Mouse (Mus musculus): ENCODE results near the gene Clstn2. TPM values are rescaled to one million over a fixed set of nuclear protein-coding genes. Genes with fewer than 3 reads are reported as not detected.

The Clstn2 gene
- polyA plus RNA-seq, 1 experiment from 2014 or later = 19.6 TPM

DNA sequence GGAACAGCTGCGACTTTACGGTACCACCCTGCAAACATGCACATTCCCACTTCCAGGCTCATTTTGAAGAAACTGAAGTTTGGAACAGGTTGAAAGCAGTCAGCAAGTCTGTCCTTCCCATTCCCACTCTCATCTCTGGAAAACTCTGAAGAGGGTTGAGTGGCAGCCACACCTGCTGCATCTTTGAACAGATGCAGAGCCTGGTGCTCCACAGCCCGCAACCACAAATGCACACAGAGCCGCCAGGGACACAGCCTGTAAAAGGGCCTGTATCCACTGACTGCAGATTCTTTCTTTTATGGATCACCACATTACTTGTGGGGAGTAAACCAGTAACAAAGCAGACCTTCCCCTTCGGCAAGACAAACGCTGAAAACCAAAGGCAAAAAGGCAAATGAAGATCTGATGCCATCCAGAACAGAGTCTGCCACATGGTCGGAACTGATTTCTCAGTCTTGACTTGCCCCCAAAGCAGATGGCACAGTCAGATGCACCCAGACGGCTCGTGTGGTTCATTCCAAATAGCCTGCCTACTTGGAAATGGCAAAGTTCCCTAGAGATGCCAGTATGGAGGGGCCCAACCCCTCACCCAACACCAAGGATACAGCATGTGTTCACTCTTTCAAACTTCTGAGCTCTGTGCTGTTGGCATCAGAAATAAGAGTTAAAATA lies 394.2 kb downstream of the Clstn2 start:
- no peaks in the 10 kb centered on the region for H3K9me3 ChIP-seq (ENCODE audit: control insufficient read depth, low read length)
- H3K9ac ChIP-seq = no peak overlapping the region
- no peaks in the 10 kb centered on the region for H3K4me1 ChIP-seq (replicated peaks; ENCODE audit: control insufficient read depth, insufficient read depth, low read length)
- DNase-seq (ENCODE audit: low spot score) (no peak), ATAC-seq (ENCODE audit: low FRiP score) (no peak)
- H3K27ac ChIP-seq = no peak overlapping the region
- H3K4me3 ChIP-seq (replicated peaks; ENCODE audit: low read length) = no peak overlapping the region
- no peak overlapping the region for H3K4me2 ChIP-seq (replicated peaks)
- WGBS = 86% methylated on average over 9 of the region's 9 CpGs
- no peaks in the 10 kb centered on the region for H3K36me3 ChIP-seq (replicated peaks; ENCODE audit: control insufficient read depth, insufficient read depth)
- no peaks in the 10 kb centered on the region for H3K27me3 ChIP-seq (ENCODE audit: control insufficient read depth, insufficient read depth, low read length)

DNA sequence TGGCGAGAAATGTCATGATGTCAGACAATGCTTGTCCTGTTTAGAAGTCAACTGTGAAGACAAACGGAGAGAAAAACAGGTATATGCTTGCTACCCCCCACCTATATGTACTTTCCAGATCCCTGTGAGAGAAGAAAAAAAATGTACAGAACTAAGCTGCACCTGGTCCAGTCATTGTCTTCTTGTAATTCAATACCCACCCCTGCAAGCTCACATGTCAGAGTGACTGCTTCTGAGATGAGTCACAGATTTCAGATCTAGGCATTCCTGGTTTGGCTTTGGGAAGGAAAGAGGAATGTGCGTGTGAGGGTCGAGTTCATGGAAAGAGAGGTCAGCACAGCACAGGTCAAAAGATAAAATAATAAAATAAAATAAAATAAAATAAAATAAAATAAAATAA lies 397.6 kb downstream of the Clstn2 start:
- Histone ChIP-seq H3K9ac (no peak overlapping the region), H3K27ac (no peak overlapping the region), H3K4me1 (replicated peaks; ENCODE audit: control insufficient read depth, insufficient read depth, low read length) (no peaks in the 10 kb centered on the region), H3K36me3 (replicated peaks; ENCODE audit: control insufficient read depth, insufficient read depth) (no peaks in the 10 kb centered on the region), H3K4me3 (replicated peaks; ENCODE audit: low read length) (no peak overlapping the region), H3K27me3 (ENCODE audit: control insufficient read depth, insufficient read depth, low read length) (no peaks in the 10 kb centered on the region), H3K4me2 (replicated peaks) (no peak overlapping the region), H3K9me3 (ENCODE audit: control insufficient read depth, low read length) (no peaks in the 10 kb centered on the region)
- ATAC-seq (ENCODE audit: low FRiP score) = no peak
- 87% methylated on average over 4 of the region's 4 CpGs for WGBS
- DNase-seq (ENCODE audit: low spot score) = no peak

DNA sequence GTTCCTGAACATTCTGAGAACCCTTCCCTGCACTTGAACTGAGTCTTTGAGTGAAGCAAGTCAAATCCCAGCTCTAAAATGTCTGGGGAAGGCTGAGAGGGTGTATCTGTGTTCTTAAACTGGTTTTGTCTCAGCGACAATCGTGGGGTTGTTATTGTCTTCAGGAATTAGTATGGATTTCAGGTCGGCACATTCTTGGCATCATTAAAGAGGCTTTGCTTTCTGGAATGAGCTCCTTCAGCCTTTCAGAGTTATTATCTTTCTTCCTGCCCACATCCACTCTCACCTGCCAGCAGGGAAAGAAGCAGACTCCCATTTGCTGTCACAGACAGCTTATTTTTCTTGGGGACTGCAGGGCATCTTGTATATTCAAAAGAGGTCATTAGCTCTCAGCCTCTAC lies 398.1 kb downstream of the Clstn2 start:
- DNase-seq (ENCODE audit: low spot score) (no peak), ATAC-seq (ENCODE audit: low FRiP score) (no peak)
- Histone ChIP-seq H3K4me1 (replicated peaks; ENCODE audit: control insufficient read depth, insufficient read depth, low read length) (no peaks in the 10 kb centered on the region), H3K4me3 (replicated peaks; ENCODE audit: low read length) (no peak overlapping the region), H3K27me3 (ENCODE audit: control insufficient read depth, insufficient read depth, low read length) (no peaks in the 10 kb centered on the region), H3K9me3 (ENCODE audit: control insufficient read depth, low read length) (no peaks in the 10 kb centered on the region), H3K9ac (no peak overlapping the region), H3K4me2 (replicated peaks) (no peak overlapping the region), H3K36me3 (replicated peaks; ENCODE audit: control insufficient read depth, insufficient read depth) (no peaks in the 10 kb centered on the region), H3K27ac (no peak overlapping the region)
- WGBS = 86% methylated on average over 3 of the region's 3 CpGs

DNA sequence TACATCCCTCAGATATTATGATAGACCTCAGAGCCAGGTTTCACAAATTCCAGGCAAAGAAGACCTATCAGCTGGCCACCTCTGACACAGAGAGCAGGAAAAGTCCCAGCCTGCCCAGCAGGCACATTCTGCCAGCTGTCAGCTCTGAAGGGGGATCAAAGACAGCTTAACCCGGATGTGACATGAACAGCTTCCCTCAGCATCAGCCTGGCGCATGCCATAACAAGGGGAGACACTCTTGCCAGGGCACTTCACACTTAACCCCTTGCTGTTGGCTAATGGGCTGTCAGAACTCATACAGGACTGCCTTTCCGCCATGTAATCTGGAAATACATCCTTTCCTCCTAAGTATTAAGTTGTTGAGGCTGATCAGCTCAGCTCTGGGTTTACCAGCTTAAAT lies 403.8 kb downstream of the Clstn2 start:
- DNase-seq (ENCODE audit: low spot score) (no peak), ATAC-seq (ENCODE audit: low FRiP score) (no peak; the same call in 1 of the 2 replicates)
- H3K9me3 ChIP-seq (ENCODE audit: control insufficient read depth, low read length) = no peaks in the 10 kb centered on the region
- H3K4me3 ChIP-seq (replicated peaks; ENCODE audit: low read length) = no peak overlapping the region
- WGBS = 45% methylated on average over 3 of the region's 3 CpGs
- no peaks in the 10 kb centered on the region for H3K27me3 ChIP-seq (ENCODE audit: control insufficient read depth, insufficient read depth, low read length)
- H3K4me2 ChIP-seq (replicated peaks) = no peak overlapping the region
- no peak overlapping the region; the same call in 1 of the 2 replicates for H3K27ac ChIP-seq
- no peak overlapping the region for H3K9ac ChIP-seq
- 0 out of 2 replicates have a peak, but pooled peaks cover 7% of the 10 kb centered on the region for H3K4me1 ChIP-seq (replicated peaks; ENCODE audit: control insufficient read depth, insufficient read depth, low read length)
- no peaks in the 10 kb centered on the region for H3K36me3 ChIP-seq (replicated peaks; ENCODE audit: control insufficient read depth, insufficient read depth)

DNA sequence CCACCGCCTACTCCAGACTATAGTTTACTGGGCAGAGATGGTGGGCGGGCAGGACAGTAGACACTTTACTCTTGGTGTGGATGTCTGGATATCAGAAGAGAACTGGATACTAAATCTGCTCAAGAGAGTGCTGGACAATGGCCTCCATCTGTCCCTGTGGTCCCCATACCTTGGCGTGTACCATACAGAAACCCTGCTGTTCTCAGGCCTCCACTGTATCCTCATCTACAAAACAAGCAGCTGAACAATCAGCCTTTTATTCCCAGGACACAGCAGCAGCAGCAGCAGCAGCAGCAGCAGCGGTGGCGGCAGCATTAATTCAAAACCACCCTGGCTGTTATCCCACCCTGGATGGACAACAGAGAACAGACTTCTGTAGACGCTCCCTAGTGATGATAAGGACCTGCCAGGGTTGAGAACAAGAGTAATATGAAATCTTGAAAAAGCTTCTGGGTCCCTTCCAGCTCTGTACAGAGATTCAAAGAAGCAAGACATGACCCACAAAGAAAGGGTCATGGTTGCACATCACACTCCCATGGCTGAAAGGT lies 404.5 kb downstream of the Clstn2 start:
- WGBS = 45% methylated on average over 6 of the region's 6 CpGs
- H3K27ac ChIP-seq = no peak overlapping the region

DNA sequence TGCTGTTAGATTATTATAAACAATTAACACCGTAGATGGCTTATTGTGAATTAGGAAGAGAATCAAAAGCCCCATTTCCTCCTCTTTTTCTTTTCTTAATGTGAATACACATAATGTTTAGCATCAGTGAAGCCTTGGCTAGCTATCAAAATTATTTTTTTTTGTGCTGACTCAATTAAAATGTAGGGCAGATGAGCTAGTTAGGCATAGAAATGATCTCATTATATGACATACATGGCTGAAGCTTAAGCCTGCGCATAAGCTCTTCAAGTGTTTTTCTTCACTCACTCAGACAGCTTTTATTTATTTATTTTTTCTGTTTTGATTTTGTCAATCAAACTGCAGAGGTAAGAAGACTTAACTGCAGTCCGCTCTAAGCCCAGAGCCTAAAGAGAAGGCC lies 405.1 kb downstream of the Clstn2 start:
- H3K4me1 ChIP-seq (replicated peaks; ENCODE audit: control insufficient read depth, insufficient read depth, low read length) = 0 out of 2 replicates have a peak, but pooled peaks cover 7% of the 10 kb centered on the region
- 76% methylated on average over 3 of the region's 3 CpGs for WGBS
- H3K9me3 ChIP-seq (ENCODE audit: control insufficient read depth, low read length) = no peaks in the 10 kb centered on the region
- no peaks in the 10 kb centered on the region for H3K27me3 ChIP-seq (ENCODE audit: control insufficient read depth, insufficient read depth, low read length)
- H3K4me2 ChIP-seq (replicated peaks) = no peak overlapping the region
- no peak overlapping the region for H3K4me3 ChIP-seq (replicated peaks; ENCODE audit: low read length)
- DNase-seq (ENCODE audit: low spot score) (peak; percentile 33), ATAC-seq (ENCODE audit: low FRiP score) (no peak)
- no peaks in the 10 kb centered on the region for H3K36me3 ChIP-seq (replicated peaks; ENCODE audit: control insufficient read depth, insufficient read depth)
- H3K27ac ChIP-seq = no peak overlapping the region; the same call in 1 of the 2 replicates
- H3K9ac ChIP-seq = no peak overlapping the region

More for the DNA sequence above, 404.5 kb downstream of the Clstn2 start:
- no peak for DNase-seq (ENCODE audit: low spot score)
- no peaks in the 10 kb centered on the region for H3K36me3 ChIP-seq (replicated peaks; ENCODE audit: control insufficient read depth, insufficient read depth)
- no peak for ATAC-seq (ENCODE audit: low FRiP score)
- 0 out of 2 replicates have a peak, but pooled peaks cover 7% of the 10 kb centered on the region for H3K4me1 ChIP-seq (replicated peaks; ENCODE audit: control insufficient read depth, insufficient read depth, low read length)
- H3K9ac ChIP-seq = no peak overlapping the region
- no peak overlapping the region for H3K4me3 ChIP-seq (replicated peaks; ENCODE audit: low read length)
- H3K4me2 ChIP-seq (replicated peaks) = no peak overlapping the region
- H3K9me3 ChIP-seq (ENCODE audit: control insufficient read depth, low read length) = no peaks in the 10 kb centered on the region
- no peaks in the 10 kb centered on the region for H3K27me3 ChIP-seq (ENCODE audit: control insufficient read depth, insufficient read depth, low read length)

DNA sequence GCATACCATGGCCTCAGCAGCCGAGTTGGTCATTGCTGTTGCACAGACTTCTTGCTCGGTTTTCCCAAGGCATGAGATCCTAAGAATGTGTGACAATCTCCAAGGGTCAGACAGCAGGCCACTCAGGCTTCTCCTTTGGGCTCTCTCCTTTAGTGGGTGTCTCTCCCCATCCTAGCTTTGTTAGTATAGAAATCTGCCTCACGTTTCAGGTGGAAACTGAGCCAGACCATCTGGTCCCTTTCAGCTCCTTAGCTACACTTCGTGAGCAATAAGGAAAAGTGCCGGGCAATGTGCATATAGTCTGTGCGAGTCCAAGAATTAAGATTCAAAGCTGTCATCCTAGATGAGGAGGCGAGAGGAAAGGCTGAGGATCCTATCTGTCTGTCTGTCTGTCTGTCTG lies 422.4 kb downstream of the Clstn2 start:
- no peak for DNase-seq (ENCODE audit: low spot score)
- Histone ChIP-seq H3K4me3 (replicated peaks; ENCODE audit: low read length) (no peak overlapping the region), H3K9ac (no peak overlapping the region), H3K36me3 (replicated peaks; ENCODE audit: control insufficient read depth, insufficient read depth) (no peaks in the 10 kb centered on the region), H3K9me3 (ENCODE audit: control insufficient read depth, low read length) (no peaks in the 10 kb centered on the region), H3K27ac (no peak overlapping the region), H3K4me2 (replicated peaks) (no peak overlapping the region), H3K27me3 (ENCODE audit: control insufficient read depth, insufficient read depth, low read length) (no peaks in the 10 kb centered on the region), H3K4me1 (replicated peaks; ENCODE audit: control insufficient read depth, insufficient read depth, low read length) (no peaks in the 10 kb centered on the region)
- 84% methylated on average over 7 of the region's 7 CpGs for WGBS
- ATAC-seq (ENCODE audit: low FRiP score) = no peak

DNA sequence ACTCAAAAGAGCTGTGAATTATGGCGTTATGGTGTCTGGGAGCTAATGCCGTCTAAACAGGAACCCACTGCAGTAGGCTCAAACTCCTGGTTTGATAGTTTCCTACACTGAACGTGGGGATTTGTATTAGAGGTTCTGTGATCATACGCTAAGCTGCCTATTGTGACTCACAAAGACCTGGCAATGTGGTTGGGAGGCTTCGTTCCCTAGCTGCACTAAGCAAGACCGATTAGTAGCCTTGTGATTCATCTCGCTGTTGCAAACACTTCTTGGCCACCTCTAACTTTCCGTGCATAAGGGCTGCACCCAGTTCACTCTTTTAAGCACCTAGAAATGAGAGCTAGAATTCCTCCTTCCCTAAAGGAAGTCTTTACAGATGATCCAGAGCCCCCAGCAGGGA lies 429.3 kb downstream of the Clstn2 start:
- H3K9ac ChIP-seq = no peak overlapping the region
- no peak overlapping the region for H3K4me3 ChIP-seq (replicated peaks; ENCODE audit: low read length)
- WGBS = 83% methylated on average over 8 of the region's 8 CpGs
- no peaks in the 10 kb centered on the region for H3K4me1 ChIP-seq (replicated peaks; ENCODE audit: control insufficient read depth, insufficient read depth, low read length)
- H3K36me3 ChIP-seq (replicated peaks; ENCODE audit: control insufficient read depth, insufficient read depth) = no peaks in the 10 kb centered on the region
- no peaks in the 10 kb centered on the region for H3K9me3 ChIP-seq (ENCODE audit: control insufficient read depth, low read length)
- ATAC-seq (ENCODE audit: low FRiP score) = no peak
- no peak overlapping the region for H3K4me2 ChIP-seq (replicated peaks)
- no peak for DNase-seq (ENCODE audit: low spot score)
- no peaks in the 10 kb centered on the region for H3K27me3 ChIP-seq (ENCODE audit: control insufficient read depth, insufficient read depth, low read length)
- no peak overlapping the region for H3K27ac ChIP-seq

DNA sequence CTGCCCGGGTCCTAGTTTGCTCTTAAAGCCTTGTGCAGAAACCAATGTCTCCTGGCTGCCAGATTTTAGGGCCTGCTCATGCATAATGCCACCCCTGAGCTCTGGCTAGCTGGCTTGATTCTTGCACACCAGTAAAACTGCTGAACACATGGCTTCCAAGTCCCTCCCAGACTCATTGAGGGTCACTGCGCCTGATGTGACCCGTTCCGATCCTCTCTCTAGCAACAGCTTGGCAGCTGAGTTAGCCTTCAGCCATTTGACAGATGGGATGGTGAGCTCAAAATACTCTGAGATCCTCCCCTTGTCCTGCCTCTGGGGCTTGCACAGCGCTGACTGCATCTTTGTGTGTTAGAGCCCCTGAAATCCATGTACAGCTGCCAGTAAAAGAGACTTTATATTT lies 430.5 kb downstream of the Clstn2 start:
- Histone ChIP-seq H3K27me3 (ENCODE audit: control insufficient read depth, insufficient read depth, low read length) (no peaks in the 10 kb centered on the region), H3K9me3 (ENCODE audit: control insufficient read depth, low read length) (no peaks in the 10 kb centered on the region), H3K4me3 (replicated peaks; ENCODE audit: low read length) (no peak overlapping the region), H3K27ac (no peak overlapping the region), H3K9ac (no peak overlapping the region), H3K4me2 (replicated peaks) (no peak overlapping the region), H3K36me3 (replicated peaks; ENCODE audit: control insufficient read depth, insufficient read depth) (no peaks in the 10 kb centered on the region), H3K4me1 (replicated peaks; ENCODE audit: control insufficient read depth, insufficient read depth, low read length) (no peaks in the 10 kb centered on the region)
- DNase-seq (ENCODE audit: low spot score) = peak; percentile 42
- peak; percentile 48; the same call in 1 of the 2 replicates for ATAC-seq (ENCODE audit: low FRiP score)
- 51% methylated on average over 5 of the region's 5 CpGs for WGBS

Measured in hindbrain, embryonic 14.5 days (tissue).